Mouse (Mus musculus) stomach, embryonic 14.5 days (tissue): ENCODE results near the gene Rtbdn. TPM values are rescaled to one million over a fixed set of nuclear protein-coding genes. Genes with fewer than 3 reads are reported as not detected.

Source experiments
- ATAC-seq: fragments of 200-750 bp; cut with Nextera tagmentation; 2 replicates; pipeline ENCODE4 v1.8.0; 2017; ENCODE audit warnings: low read depth, moderate TSS enrichment; ENCODE audit not compliant: insufficient number of reproducible peaks, insufficient read depth, low FRiP score
- H3K27ac ChIP-seq: fragments of 300-500 bp; sonication (generic); 2 replicates; pipeline ENCODE4 v1.5.1; 2014; ENCODE audit warnings: mild to moderate bottlenecking, low read length, moderate library complexity, mixed read lengths
- H3K27me3 ChIP-seq: fragments of 300-500 bp; sonication (generic); 2 replicates; pipeline ENCODE4 v1.6.1; 2014; ENCODE audit warnings: low read length, control low read depth, mixed read lengths; ENCODE audit not compliant: control insufficient read depth, insufficient read depth
- H3K36me3 ChIP-seq: fragments of 300-500 bp; sonication (generic); 2 replicates; pipeline ENCODE4 v1.6.1; 2014; ENCODE audit warnings: mild to moderate bottlenecking, control low read depth, low read length, moderate library complexity, mixed read lengths; ENCODE audit not compliant: control insufficient read depth, insufficient read depth
- H3K4me1 ChIP-seq: fragments of 300-500 bp; sonication (generic); 2 replicates; pipeline ENCODE4 v1.6.1; 2014; ENCODE audit warnings: low read length, control low read depth, mixed read lengths; ENCODE audit not compliant: control insufficient read depth, insufficient read depth
- H3K4me2 ChIP-seq: fragments of 300-500 bp; sonication (generic); replicated peaks from 2 replicates; pipeline ENCODE4 v1.6.1; 2014; ENCODE audit warnings: low read depth, low read length, control low read depth
- H3K4me3 ChIP-seq: fragments of 300-500 bp; sonication (generic); 2 replicates; pipeline ENCODE4 v1.5.1; 2014; ENCODE audit warnings: low read depth, low read length, control low read depth
- H3K9ac ChIP-seq: fragments of 300-500 bp; sonication (generic); replicated peaks from 2 replicates; pipeline ENCODE4 v1.6.1; 2014; ENCODE audit warnings: low read depth, mild to moderate bottlenecking, control low read depth, low read length, moderate library complexity, mixed read lengths
- H3K9me3 ChIP-seq: fragments of 300-500 bp; sonication (generic); 2 replicates; pipeline ENCODE4 v1.6.1; 2016; ENCODE audit warnings: low read depth, low read length, control low read depth; ENCODE audit not compliant: control insufficient read depth
- WGBS: fragments of 180-500 bp; shearing (Covaris S2); extraction: QIAGEN DNeasy Blood & Tissue Kit; methylation state at CpG from one replicate; pipeline ENCODE4 v1.1.7; 2014; 5-methylcytosine and 5-hydroxymethylcytosine counted together
- polyA plus RNA-seq: library from polyadenylated mRNA; unstranded; fragments of >200 nt; fragmentation: Nextera tagmentation; extraction: Ambion mirVana; gene quantifications from 2 replicates; pipeline ENCODE4 v1.2.1, GENCODE M21; 2014

The Rtbdn gene
- polyA plus RNA-seq, 1 experiment from 2014 or later = 0.20 TPM

DNA sequence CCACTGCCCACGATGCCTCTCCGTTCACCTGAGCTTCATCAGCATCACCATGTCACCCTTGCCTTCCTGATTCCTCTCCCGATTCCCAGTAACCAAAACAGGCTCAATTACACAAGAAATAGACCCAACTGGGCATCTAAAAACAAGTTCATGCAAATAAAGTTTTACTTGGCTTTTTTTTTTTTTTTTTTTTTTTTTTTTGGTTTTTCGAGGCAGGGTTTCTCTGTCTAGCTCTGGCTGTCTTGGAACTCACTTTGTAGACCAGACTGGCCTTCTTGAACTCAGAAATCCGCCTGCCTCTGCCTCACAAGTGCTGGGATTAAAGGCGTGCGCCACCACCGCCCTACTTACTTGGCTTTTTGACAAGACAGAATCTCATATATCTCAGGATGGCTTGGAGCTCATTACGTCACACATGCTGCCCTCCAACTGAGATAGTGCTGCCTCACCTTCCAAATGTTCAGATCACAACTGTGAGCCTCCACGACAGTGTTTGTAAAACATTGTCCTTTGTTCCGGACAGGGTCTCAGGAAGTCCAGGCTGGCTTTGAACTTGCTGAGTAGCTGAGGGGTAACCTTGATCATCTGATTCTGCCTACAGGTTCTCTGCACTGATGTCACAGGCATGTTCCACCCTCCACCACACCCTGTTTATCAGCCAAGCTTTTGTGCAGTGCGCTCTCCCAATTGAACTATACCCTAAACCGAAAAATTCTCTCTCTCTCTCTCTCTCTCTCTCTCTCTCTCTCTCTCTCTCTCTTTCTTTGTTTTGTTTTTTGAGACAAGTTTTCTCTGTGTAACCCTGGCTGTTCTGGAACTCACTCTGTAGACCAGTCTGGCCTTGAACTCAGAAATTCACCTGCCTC, 8.9 kb upstream of the Rtbdn start:
- peaks cover 37% of the 10 kb centered on the region for H3K27me3 ChIP-seq
- ATAC-seq = no peak
- no peaks in the 10 kb centered on the region for H3K36me3 ChIP-seq
- H3K4me1 ChIP-seq = peaks cover 6% of the 10 kb centered on the region; the same call in 1 of the 2 replicates
- peak overlapping the region; percentile 68; the same call in 1 of the 2 replicates for H3K4me2 ChIP-seq
- no peak overlapping the region for H3K4me3 ChIP-seq
- no peaks in the 10 kb centered on the region for H3K9me3 ChIP-seq
- 61% methylated on average over 13 of the region's 13 CpGs for WGBS
- no peak overlapping the region for H3K9ac ChIP-seq
- no peak overlapping the region for H3K27ac ChIP-seq

DNA sequence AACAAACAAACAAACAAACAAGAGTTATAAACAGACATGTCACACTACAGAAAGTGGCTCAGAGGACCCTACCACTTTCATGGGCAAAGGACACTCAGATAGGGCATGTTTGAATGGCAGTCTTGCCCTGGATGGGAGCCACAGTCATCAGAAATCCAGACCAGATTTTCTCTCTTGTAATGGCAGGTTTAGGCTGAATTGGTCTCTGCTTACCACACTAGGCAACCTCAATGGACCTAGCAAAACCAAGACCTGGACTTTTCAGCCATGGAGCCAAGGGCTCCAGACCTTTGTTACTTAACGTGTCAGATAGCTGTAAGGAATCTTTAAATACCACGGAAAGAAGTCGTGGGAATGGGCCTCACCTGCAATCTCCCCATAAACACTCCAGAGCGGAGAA, 3.1 kb upstream of the Rtbdn start:
- no peaks in the 10 kb centered on the region for H3K36me3 ChIP-seq
- ATAC-seq = no peak
- H3K27me3 ChIP-seq = peaks cover 30% of the 10 kb centered on the region
- no peak overlapping the region for H3K4me3 ChIP-seq
- H3K27ac ChIP-seq = no peak overlapping the region
- no peak overlapping the region for H3K4me2 ChIP-seq
- 0 out of 2 replicates have a peak, but pooled peaks cover 6% of the 10 kb centered on the region for H3K4me1 ChIP-seq
- no peaks in the 10 kb centered on the region for H3K9me3 ChIP-seq
- H3K9ac ChIP-seq = no peak overlapping the region
- 18% methylated on average over 4 of the region's 4 CpGs for WGBS

DNA sequence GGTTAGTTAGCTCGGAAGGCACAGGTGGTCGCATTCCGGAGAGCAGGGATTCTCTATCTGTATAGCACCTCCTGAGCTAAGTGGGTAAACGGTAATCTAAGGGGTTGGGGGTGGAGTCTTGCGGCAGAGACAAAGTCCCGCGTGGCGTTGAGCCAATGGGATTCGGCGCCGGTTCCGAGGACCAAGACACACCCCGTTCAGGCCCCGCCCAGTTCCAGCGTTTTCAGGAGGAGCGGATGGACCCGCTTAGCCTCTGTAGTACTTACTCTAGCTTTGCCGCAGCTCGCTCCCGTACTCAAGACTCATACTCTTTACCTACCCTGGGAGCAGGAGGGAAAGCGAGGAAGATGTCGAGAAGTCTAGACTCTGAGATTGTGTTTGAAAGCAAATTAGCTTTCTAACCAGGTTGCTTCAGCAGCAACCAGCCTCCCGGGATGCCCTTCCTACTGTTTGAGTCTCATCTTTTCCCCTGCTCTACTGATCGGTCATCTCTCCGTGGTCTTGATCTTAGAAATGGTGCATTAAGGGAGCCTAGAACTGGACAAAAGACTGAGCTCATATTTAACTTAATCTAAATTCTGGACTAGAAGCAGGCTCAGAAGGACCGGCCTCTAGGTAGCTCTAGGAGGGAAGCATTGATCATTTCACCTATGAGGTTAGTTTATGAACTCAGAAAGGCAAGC, 2.2 kb upstream of the Rtbdn start:
- WGBS = 5% methylated on average over 26 of the region's 26 CpGs
- Histone ChIP-seq H3K27me3 (peaks cover 30% of the 10 kb centered on the region), H3K4me1 (0 out of 2 replicates have a peak, but pooled peaks cover 6% of the 10 kb centered on the region), H3K4me2 (peak overlapping the region; percentile 13; the same call in 1 of the 2 replicates), H3K36me3 (no peaks in the 10 kb centered on the region), H3K9me3 (no peaks in the 10 kb centered on the region), H3K4me3 (no peak overlapping the region), H3K9ac (no peak overlapping the region), H3K27ac (no peak overlapping the region)
- ATAC-seq = 0 out of 2 replicates have a peak, but pooled peaks have one; percentile 56

DNA sequence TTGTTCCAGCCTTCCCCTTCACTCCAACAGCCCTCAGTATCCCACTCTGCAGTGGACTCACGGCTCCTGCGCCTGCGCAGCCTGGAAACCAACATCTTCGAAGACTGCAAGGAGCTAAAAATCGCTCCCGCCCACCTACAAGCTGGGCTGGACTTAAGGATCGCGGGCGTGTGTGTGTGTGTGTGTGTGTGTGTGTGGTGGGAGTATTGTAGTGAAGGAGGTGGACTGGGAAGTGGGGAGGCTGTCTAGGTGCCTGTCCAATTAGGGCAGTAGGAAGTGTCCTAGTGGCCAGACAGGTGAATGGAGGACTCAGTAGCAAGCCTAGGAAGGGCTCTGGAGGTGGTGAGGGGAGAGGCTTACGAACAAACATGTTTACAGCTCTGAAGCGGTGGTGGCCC, 1.6 kb upstream of the Rtbdn start:
- H3K9me3 ChIP-seq = no peaks in the 10 kb centered on the region
- peak overlapping the region; percentile 64; the same call in 1 of the 2 replicates for H3K4me2 ChIP-seq
- no peak for ATAC-seq
- H3K4me1 ChIP-seq = 0 out of 2 replicates have a peak, but pooled peaks cover 6% of the 10 kb centered on the region
- no peak overlapping the region for H3K4me3 ChIP-seq
- H3K27me3 ChIP-seq = peaks cover 30% of the 10 kb centered on the region
- no peaks in the 10 kb centered on the region for H3K36me3 ChIP-seq
- 9% methylated on average over 11 of the region's 11 CpGs for WGBS
- H3K27ac ChIP-seq = no peak overlapping the region
- H3K9ac ChIP-seq = no peak overlapping the region

DNA sequence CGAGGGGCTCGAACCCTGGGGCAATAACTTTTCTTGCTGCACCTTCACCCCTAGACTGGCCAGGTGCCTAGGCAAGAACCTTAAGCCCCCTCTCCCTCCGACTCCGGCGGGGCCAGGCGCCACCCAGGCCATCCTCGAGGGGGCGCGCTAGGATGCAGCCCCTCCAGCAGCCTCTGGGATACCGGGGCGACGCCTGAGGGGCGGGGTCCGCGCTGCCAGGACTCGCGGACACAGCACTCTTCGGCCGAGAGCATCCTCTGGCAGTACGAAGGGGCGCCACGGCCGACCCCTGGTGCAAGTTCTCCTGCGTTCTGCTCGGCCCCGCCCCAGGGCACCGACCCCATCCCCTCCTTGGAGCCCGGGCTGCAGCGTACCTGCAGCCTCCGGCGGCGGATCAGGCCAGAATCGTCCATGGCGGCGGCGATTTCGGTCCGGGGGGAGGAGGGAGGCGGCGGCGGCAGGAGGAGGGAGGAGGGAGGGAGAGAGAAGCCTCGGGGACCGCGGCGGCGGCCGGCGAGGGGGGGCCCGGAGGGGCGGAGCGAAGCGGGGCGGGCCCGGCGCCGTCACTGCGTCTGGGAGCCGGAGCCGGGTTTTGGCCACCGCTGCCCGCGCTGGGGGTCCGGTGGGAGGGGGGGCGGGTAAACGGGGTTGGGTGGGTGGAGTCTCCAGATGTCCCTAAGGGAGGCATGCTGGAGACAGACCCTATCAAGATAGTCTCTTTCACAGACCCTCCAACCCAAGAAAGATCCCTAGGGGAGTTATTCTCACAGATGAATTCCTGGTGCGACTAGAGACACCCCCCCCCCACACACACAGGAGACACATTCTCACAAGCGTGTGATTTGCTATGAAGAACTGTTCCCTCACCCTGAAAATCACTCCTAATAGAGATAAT, 911 bp upstream of the Rtbdn start:
- H3K9me3 ChIP-seq = no peaks in the 10 kb centered on the region
- peak overlapping the region; percentile 64 for H3K4me2 ChIP-seq
- H3K9ac ChIP-seq = no peak overlapping the region
- ATAC-seq = 0 out of 2 replicates have a peak, but pooled peaks have one; percentile 51
- H3K27ac ChIP-seq = no peak overlapping the region
- H3K36me3 ChIP-seq = no peaks in the 10 kb centered on the region
- H3K27me3 ChIP-seq = peaks cover 30% of the 10 kb centered on the region
- under 1% methylated on average over 34 of the region's 67 CpGs for WGBS
- H3K4me3 ChIP-seq = peak overlapping the region; percentile 34
- 0 out of 2 replicates have a peak, but pooled peaks cover 6% of the 10 kb centered on the region for H3K4me1 ChIP-seq

DNA sequence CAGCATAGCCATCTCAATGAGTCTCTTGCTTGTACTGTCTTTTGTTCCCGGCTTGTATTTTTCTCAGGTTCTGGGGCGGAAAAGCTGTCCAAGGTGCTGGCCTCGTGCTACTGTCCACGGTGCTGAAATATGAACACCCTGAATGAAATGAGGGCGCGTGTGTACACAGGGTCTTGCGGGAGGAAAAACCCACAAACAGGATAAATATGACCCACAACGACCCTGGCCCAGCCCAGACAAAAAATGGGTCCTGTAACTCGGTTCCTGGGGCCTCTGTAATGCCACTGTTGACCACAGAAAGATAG, 402 bp downstream of the Rtbdn start:
- peaks cover 30% of the 10 kb centered on the region for H3K27me3 ChIP-seq
- H3K36me3 ChIP-seq = no peaks in the 10 kb centered on the region
- H3K4me1 ChIP-seq = 0 out of 2 replicates have a peak, but pooled peaks cover 6% of the 10 kb centered on the region
- H3K4me3 ChIP-seq = no peak overlapping the region
- 15% methylated on average over 9 of the region's 9 CpGs for WGBS
- H3K27ac ChIP-seq = no peak overlapping the region
- 0 out of 2 replicates have a peak, but pooled peaks have one; percentile 48 for ATAC-seq
- no peak overlapping the region for H3K9ac ChIP-seq
- no peaks in the 10 kb centered on the region for H3K9me3 ChIP-seq
- H3K4me2 ChIP-seq = no peak overlapping the region

DNA sequence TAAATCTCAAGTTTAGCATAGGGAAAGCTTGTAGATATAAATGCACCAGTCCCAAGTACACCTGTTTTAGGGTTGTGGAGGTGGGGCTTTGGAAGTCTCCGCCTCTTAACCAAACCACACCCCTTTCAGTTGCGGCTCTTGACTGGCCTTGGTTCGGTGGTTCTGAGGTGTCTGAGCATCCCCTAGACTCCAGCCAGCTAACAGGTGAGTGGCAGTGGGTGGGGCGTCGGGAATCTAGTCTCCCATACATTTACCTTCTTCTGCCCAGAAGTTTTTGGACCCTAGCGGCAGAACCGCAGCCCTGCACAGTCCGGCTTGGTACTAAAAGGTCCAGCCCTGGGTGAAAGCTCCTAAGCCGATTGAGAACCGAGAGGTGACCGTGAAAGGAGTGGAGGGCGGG, 3.0 kb downstream of the Rtbdn start:
- no peak overlapping the region for H3K4me2 ChIP-seq
- no peak for ATAC-seq
- no peak overlapping the region for H3K27ac ChIP-seq
- no peaks in the 10 kb centered on the region for H3K36me3 ChIP-seq
- H3K4me1 ChIP-seq = 0 out of 2 replicates have a peak, but pooled peaks cover 6% of the 10 kb centered on the region
- no peak overlapping the region for H3K9ac ChIP-seq
- H3K27me3 ChIP-seq = peaks cover 24% of the 10 kb centered on the region
- no peak overlapping the region for H3K4me3 ChIP-seq
- WGBS = 18% methylated on average over 12 of the region's 12 CpGs
- no peaks in the 10 kb centered on the region for H3K9me3 ChIP-seq
